Mouse (Mus musculus): Measurements from ENCODE around the gene Ecel1. TPM values are rescaled to one million over a fixed set of nuclear protein-coding genes. Genes with fewer than 3 reads are reported as not detected.

The Ecel1 gene
- polyA plus RNA-seq, 1 experiment, result not detected

- Histone ChIP-seq H3K4me3 (ENCODE audit: insufficient read depth, low read length) (no peak overlapping the region), H3K27ac (ENCODE audit: insufficient read depth, low read length) (no peak overlapping the region), H3K4me1 (ENCODE audit: control insufficient read depth, insufficient read depth, low read length) (no peaks in the 10 kb centered on the region)
- TF ChIP-seq CTCF (IDR thresholded peaks at IDR 0.05; ENCODE audit: borderline replicate concordance, insufficient read depth, low read length) (no peak), POLR2A (IDR thresholded peaks at IDR 0.05; ENCODE audit: low read depth, low read length) (no peak)
Observed at GRCm38 (mm10) chr1:87108564-87108963, 47.8 kb downstream of the Ecel1 start.

GRCm38 (mm10) chr1:87106536-87106935 lies 49.8 kb downstream of the Ecel1 start:
- no peak overlapping the region for H3K27ac ChIP-seq (ENCODE audit: insufficient read depth, low read length)
- no peaks in the 10 kb centered on the region for H3K4me1 ChIP-seq (ENCODE audit: control insufficient read depth, insufficient read depth, low read length)
- TF ChIP-seq POLR2A (IDR thresholded peaks at IDR 0.05; ENCODE audit: low read depth, low read length) (no peak), CTCF (IDR thresholded peaks at IDR 0.05; ENCODE audit: borderline replicate concordance, insufficient read depth, low read length) (no peak)
- H3K4me3 ChIP-seq (ENCODE audit: insufficient read depth, low read length), result no peak overlapping the region

- Histone ChIP-seq H3K4me3 (ENCODE audit: insufficient read depth, low read length) (no peak overlapping the region), H3K4me1 (ENCODE audit: control insufficient read depth, insufficient read depth, low read length) (no peaks in the 10 kb centered on the region), H3K27ac (ENCODE audit: insufficient read depth, low read length) (no peak overlapping the region)
- TF ChIP-seq POLR2A (IDR thresholded peaks at IDR 0.05; ENCODE audit: low read depth, low read length) (no peak), CTCF (IDR thresholded peaks at IDR 0.05; ENCODE audit: borderline replicate concordance, insufficient read depth, low read length) (no peak)
Observed at GRCm38 (mm10) chr1:87103936-87104335, 52.4 kb downstream of the Ecel1 start.

GRCm38 (mm10) chr1:87102114-87102513 lies 54.2 kb downstream of the Ecel1 start:
- H3K27ac ChIP-seq (ENCODE audit: insufficient read depth, low read length), result no peak overlapping the region
- no peaks in the 10 kb centered on the region for H3K4me1 ChIP-seq (ENCODE audit: control insufficient read depth, insufficient read depth, low read length)
- TF ChIP-seq POLR2A (IDR thresholded peaks at IDR 0.05; ENCODE audit: low read depth, low read length) (no peak), CTCF (IDR thresholded peaks at IDR 0.05; ENCODE audit: borderline replicate concordance, insufficient read depth, low read length) (no peak)
- H3K4me3 ChIP-seq (ENCODE audit: insufficient read depth, low read length), result no peak overlapping the region

- Histone ChIP-seq H3K27ac (ENCODE audit: insufficient read depth, low read length) (no peak within 1 kb of the TSS), H3K4me3 (ENCODE audit: insufficient read depth, low read length) (no peak within 1 kb of the TSS), H3K4me1 (ENCODE audit: control insufficient read depth, insufficient read depth, low read length) (no peaks in the 10 kb centered on the region)
- no peak for TF ChIP-seq POLR2A (IDR thresholded peaks at IDR 0.05; ENCODE audit: low read depth, low read length)
- TF ChIP-seq CTCF (IDR thresholded peaks at IDR 0.05; ENCODE audit: borderline replicate concordance, insufficient read depth, low read length), result no peak
Observed at GRCm38 (mm10) chr1:87101411-87101810, 54.9 kb downstream of the Ecel1 start, which contains the start of gene Alpi. Alpi (minus strand) TSS chr1:87101606.

- TF ChIP-seq POLR2A (IDR thresholded peaks at IDR 0.05; ENCODE audit: low read depth, low read length), result no peak
- peak; percentile 65 for TF ChIP-seq CTCF (IDR thresholded peaks at IDR 0.05; ENCODE audit: borderline replicate concordance, insufficient read depth, low read length)
- H3K4me3 ChIP-seq (ENCODE audit: insufficient read depth, low read length), result no peak overlapping the region
- H3K4me1 ChIP-seq (ENCODE audit: control insufficient read depth, insufficient read depth, low read length), result no peaks in the 10 kb centered on the region
- H3K27ac ChIP-seq (ENCODE audit: insufficient read depth, low read length), result no peak overlapping the region
Observed at GRCm38 (mm10) chr1:87098358-87098975, 57.9 kb downstream of the Ecel1 start.

Other genes with a start within 250 kb of the Ecel1 start
- not detected in 2 replicates for gene Alppl2, start 66.6 kb downstream of the Ecel1 start, polyA plus RNA-seq (2011; ENCODE audit: insufficient read length, low read depth, missing spikeins)
- not detected in 2 replicates for gene Alpi, start 54.9 kb downstream of the Ecel1 start, polyA plus RNA-seq (2011; ENCODE audit: insufficient read length, low read depth, missing spikeins)
- gene Akp3, start 31.5 kb downstream of the Ecel1 start, polyA plus RNA-seq (2011; ENCODE audit: insufficient read length, low read depth, missing spikeins), result not detected in 2 replicates
- gene Prss56, start 26.8 kb upstream of the Ecel1 start, polyA plus RNA-seq (2011; ENCODE audit: insufficient read length, low read depth, missing spikeins), result not detected in 2 replicates
- gene Chrnd, start 34.1 kb upstream of the Ecel1 start, polyA plus RNA-seq (2011; ENCODE audit: insufficient read length, low read depth, missing spikeins), result not detected in 2 replicates
- gene Chrng, start 48.1 kb upstream of the Ecel1 start, polyA plus RNA-seq (2011; ENCODE audit: insufficient read length, low read depth, missing spikeins), result not detected in 2 replicates
- 172 and 190 TPM in 2 replicates for gene Eif4e2, start 57.4 kb upstream of the Ecel1 start, polyA plus RNA-seq (2011; ENCODE audit: insufficient read length, low read depth, missing spikeins)
- 0.38 and 0.49 TPM in 2 replicates for gene Efhd1, start 107.8 kb upstream of the Ecel1 start, polyA plus RNA-seq (2011; ENCODE audit: insufficient read length, low read depth, missing spikeins)
- gene Gigyf2, start 170.5 kb upstream of the Ecel1 start, polyA plus RNA-seq (2011; ENCODE audit: insufficient read length, low read depth, missing spikeins), result 76.1 and 82.9 TPM in 2 replicates
- not detected in 2 replicates for gene Kcnj13, start 238.2 kb upstream of the Ecel1 start, polyA plus RNA-seq (2011; ENCODE audit: insufficient read length, low read depth, missing spikeins)